Mouse (Mus musculus) c-Kit-positive CD71-positive TER-119-negative erythroid progenitor cells, embryonic 14.5 days (primary cell): ENCODE measurements around the gene Olfr1162.
"Not testable (repeated sequence)": the region's sequence is repeated elsewhere in the genome, so short reads cannot be mapped to it uniquely, and the experiment has no call there.

Experiments
- DNase-seq: peaks from one replicate; pipeline ENCODE4 v3.0.0-alpha.2; 2013; ENCODE audit warnings: low read depth

The Olfr1162 gene

DNA sequence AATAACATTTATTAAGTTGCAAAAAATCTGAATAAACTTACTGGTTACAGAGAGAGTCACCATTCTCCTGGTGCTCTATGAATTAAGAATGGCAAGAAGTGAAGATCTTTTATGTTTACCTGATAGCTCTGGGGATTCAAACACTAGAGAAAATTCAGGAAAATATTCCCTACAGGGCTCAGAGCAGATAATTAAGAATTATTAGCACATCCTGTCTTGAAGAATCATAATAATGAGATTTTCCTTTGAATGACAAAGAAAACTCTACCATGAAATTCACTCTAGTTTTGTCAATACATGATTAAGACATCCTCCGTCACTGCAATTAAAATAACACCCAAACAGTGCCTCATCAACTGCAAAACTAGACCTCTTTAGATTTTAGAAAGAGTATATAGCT, at the start of gene Olfr1162:
TSS of gene Olfr1162 (minus strand) at position 101 of the 400 bp plus-strand sequence.
- DNase-seq: no peak

DNA sequence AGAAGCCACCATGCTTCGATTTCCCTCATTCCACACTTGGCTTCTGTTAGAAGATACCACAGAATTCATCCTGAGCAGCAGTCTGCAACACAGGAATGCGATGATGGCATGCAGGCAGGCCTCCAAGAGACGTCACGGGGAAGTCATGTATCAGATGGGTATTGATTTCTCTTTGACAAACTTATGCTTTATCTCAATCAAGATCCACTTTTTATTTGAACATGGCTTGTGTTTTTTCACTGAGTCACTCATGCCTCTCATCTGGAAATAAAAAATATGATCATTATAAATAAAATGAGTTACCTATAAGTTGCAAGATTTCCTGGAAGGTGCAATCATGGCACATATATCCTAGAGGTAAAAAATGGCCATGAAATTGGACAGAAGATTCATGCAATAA, 42.9 kb upstream of the Olfr1162 start, which contains the start of gene Olfr1164:
TSS of gene Olfr1164 (minus strand) at position 101 of the 400 bp plus-strand sequence.
- no peak for DNase-seq

DNA sequence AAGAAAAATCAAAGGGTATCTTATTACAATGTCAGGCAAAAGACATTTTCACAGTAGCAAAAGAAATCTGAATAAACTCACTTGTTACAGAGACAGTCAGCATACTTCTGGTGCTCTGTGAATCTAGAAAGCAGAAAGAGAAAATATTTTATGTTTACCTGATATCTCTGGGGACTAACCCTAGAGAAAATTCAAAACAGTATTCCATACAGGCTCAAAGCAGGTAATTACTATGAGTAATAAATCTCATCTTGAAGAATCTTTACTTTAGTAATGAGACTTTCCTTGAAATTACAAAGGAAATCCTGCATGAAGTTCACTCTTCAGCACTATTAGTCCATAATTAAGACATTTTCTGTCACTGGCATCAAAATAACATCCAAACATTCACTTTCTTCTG, 20.8 kb upstream of the Olfr1162 start, which contains the start of gene Olfr1163:
TSS of gene Olfr1163 (minus strand) at position 101 of the 400 bp plus-strand sequence.
- no peak for DNase-seq

DNA sequence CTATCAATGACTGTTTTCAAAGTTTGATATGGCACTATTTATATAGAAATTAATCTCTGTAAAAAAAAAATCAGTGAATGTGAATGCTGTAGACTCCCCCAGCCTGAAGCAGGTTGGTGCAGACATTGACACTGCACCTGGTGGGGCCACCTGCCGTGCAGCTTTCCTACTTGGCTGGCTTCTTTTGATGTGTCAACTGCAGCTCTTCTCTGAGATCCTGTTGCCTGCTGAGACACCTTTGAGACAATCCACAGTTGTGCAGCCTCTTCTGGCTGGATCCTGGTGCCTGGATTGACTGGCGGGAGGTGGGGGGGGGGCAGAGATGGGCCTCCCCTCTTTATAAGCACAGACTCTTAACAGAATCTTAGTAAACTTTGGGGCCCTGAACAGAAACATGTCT, 12.7 kb upstream of the Olfr1162 start:
- no peak for DNase-seq

DNA sequence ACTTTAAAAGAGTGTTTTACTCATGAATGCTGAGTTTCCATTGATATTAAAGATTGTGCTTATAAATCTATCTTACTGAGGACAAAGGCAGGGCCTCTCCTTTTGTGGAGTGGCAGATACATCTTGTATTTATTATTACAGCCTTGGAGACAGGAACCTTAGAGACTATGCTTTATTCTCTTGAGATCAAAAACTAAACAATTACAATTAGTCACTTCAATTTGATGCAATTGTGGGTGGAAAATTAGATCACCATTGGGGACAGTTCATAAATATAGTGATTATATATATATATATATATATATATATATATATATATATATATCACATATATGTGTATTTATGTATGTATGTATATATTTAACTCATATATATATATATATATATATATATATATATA, 13.3 kb downstream of the Olfr1162 start, which contains the start of gene Olfr73:
TSS of gene Olfr73 (minus strand) at position 101 of the 400 bp plus-strand sequence.
- no peak for DNase-seq

DNA sequence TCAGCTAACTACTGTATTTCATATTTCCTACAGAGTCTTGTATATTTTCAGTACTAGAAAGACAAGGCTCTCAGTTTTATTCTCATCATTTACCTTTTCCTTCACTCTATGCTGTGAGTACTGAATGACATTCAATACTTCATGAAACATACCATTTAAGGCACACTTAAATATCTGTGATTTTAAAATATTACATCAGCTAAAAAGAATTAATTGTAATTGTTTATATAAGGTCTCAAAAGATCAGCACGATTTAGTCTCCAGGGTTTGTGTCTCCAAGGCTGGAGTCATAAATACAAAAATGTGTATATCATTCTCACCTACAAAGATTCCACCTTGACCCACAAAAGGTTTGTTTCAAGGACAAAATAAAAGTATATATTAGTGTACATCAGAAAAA, 28.5 kb downstream of the Olfr1162 start, which contains the start of gene Olfr1161:
TSS of gene Olfr1161 (plus strand) at position 301 of the 400 bp plus-strand sequence.
- DNase-seq: not testable (repeated sequence)

DNA sequence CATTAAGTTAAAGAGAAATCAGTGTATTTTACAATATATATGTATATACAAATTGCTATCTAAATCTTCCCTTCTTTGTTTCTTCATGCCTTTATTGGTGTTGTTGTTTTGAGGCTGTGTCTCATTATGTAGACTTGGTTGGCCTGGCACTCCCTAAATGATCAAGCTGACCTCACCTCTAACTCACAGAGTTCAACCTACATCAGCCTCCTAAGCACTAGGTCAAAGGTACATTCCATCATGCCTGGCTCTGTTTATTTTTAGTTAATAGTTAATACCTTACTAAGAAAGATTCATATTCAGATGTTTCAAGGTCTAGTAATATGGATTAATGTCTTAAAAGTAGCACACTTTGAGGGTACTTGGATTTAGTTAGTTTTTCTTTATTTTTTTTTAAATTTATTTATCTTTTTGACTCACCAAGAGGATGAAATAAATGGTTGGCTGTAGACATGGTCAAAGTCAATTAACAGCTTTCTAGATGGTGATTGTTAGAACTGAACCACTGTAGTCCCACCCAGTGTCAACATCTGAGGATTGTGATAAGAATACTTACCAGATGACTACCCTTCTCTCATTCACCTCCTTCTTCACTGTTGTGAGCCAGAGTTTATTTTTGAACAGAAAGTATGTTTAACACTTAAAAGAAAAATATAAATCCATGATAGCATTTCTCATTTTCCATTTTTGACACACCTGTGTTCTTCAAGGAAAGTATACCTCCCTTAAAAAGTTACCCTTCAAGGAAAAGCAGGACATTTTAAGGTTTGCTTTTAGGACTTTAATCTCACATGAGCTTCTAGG, 43.2 kb downstream of the Olfr1162 start, which contains the start of gene Olfr1160:
TSS of gene Olfr1160 (minus strand) at position 754 of the 804 bp plus-strand sequence.
- no peak for DNase-seq
